Comparison of ENCODE assay signal across 10 mouse cellular contexts in genomic region chr2:52378848-52379261, GRCm38 (mm10). TPM values are rescaled to one million over a fixed set of nuclear protein-coding genes. Genes with fewer than 3 reads are reported as not detected.
DNase-seq lines count a peak whose midpoint lies in the region; ATAC-seq and TF ChIP-seq lines count a peak whose summit lies in the region.
"Had no signal": no experiment of that assay in that cellular context is flagged by ENCODE, and none has a peak within 500 bp of the region (broad histone marks: within the 10 kb centered on the region; RNA-seq: fewer than 3 reads in every experiment).

No protein-coding gene starts in this region.

- peak; percentile 12 to 47; a peak in 3 of 4 replicates for TF ChIP-seq EP300 in MEL (IDR thresholded peaks at IDR 0.05; ENCODE audit: low read depth in 1 of 2, low read length in 2 of 2)

- no peak for DNase-seq in frontal cortex, postnatal 36 days (ENCODE audit: low spot score in 2 of 2)
- peak; percentile 94 for DNase-seq in MEL (ENCODE audit: low read depth, low spot score)
- peak; percentile 51 for DNase-seq in liver
- peak; percentile 70 for DNase-seq in naive thymus-derived CD4-positive, alpha-beta T cell, adult 2 months (ENCODE audit: low read depth)
- DNase-seq in right cerebral cortex, postnatal 4 days, result no peak
- no peak for DNase-seq in cerebellum, postnatal 10 days
- DNase-seq: kidney, adult 8-10 months; midbrain, embryonic 14.5 days had no signal

- no peaks in the 10 kb centered on the region for H3K9me3 ChIP-seq in MEL (replicated peaks; ENCODE audit: insufficient read depth, low read length)
- no peaks in the 10 kb centered on the region for H3K9me3 ChIP-seq in intestine, embryonic 16.5 days (ENCODE audit: control insufficient read depth, low read length)

- peak overlapping the region; percentile 55 for H3K9ac ChIP-seq in MEL (ENCODE audit: control insufficient read depth, low read depth, low read length, poor library complexity, severe bottlenecking)
- H3K9ac ChIP-seq in intestine, embryonic 16.5 days (ENCODE audit: low read depth, low read length), result no peak overlapping the region

- no peak overlapping the region for H3K4me2 ChIP-seq in intestine, embryonic 16.5 days (ENCODE audit: low read depth, low read length)

- no peak; a peak in 1 of 4 replicates for TF ChIP-seq POLR2A in MEL (IDR thresholded peaks at IDR 0.05; ENCODE audit: control insufficient read depth in 1 of 2, insufficient read depth in 1 of 2, low read depth in 1 of 2, low read length in 2 of 2, poor library complexity in 1 of 2)

- WGBS in intestine, embryonic 16.5 days, result 65% methylated on average over 10 of the region's 10 CpGs

- H3K27ac ChIP-seq in MEL (ENCODE audit: control insufficient read depth, low read depth, low read length), result peak overlapping the region; percentile 74
- H3K27ac ChIP-seq in intestine, embryonic 16.5 days (ENCODE audit: low read length), result no peak overlapping the region

- no peaks in the 10 kb centered on the region for H3K79me2 ChIP-seq in MEL (ENCODE audit: control insufficient read depth, insufficient read depth, low read length, poor library complexity)

- peak overlapping the region; percentile 69 to 82 for H3K4me3 ChIP-seq in MEL (ENCODE audit: control insufficient read depth in 1 of 2, insufficient read depth in 1 of 2, low read depth in 2 of 2, low read length in 2 of 2)
- H3K4me3 ChIP-seq in intestine, embryonic 16.5 days (ENCODE audit: low read length), result no peak overlapping the region

- ATAC-seq in frontal cortex, adult (ENCODE audit: low TSS enrichment), result peak; percentile 57
- no peak for ATAC-seq in intestine, embryonic 16.5 days

- TF ChIP-seq RAD21 in MEL (IDR thresholded peaks at IDR 0.05; ENCODE audit: low read depth, low read length), result no peak

- TF ChIP-seq CTCF in MEL (IDR thresholded peaks at IDR 0.05 in 2 of 3, conservative IDR thresholded peaks at IDR 0.05 in 1 of 3; ENCODE audit: control insufficient read depth in 1 of 3, insufficient read depth in 1 of 3, low read depth in 2 of 3, low read length in 3 of 3, poor library complexity in 1 of 3, severe bottlenecking in 1 of 3), result no peak

- H3K4me1 ChIP-seq in MEL (ENCODE audit: control insufficient read depth in 1 of 2, insufficient read depth in 2 of 2, low read length in 2 of 2), result no peaks in the 10 kb centered on the region; a peak in 2 of 4 replicates
- no peaks in the 10 kb centered on the region for H3K4me1 ChIP-seq in intestine, embryonic 16.5 days (ENCODE audit: control insufficient read depth, insufficient read depth, low read length)

- H3K27me3 ChIP-seq in MEL (ENCODE audit: control insufficient read depth in 1 of 2, insufficient read depth in 2 of 2, low read length in 2 of 2), result no peaks in the 10 kb centered on the region; a peak in 1 of 4 replicates
- H3K27me3 ChIP-seq in intestine, embryonic 16.5 days (replicated peaks; ENCODE audit: control insufficient read depth, insufficient read depth, low read length), result no peaks in the 10 kb centered on the region

- H3K36me3 ChIP-seq in MEL (ENCODE audit: control insufficient read depth in 1 of 2, insufficient read depth in 2 of 2, low read length in 2 of 2), result peaks cover 0 to 2% of the 10 kb centered on the region in 2 experiments; a peak in 2 of 4 replicates
- H3K36me3 ChIP-seq in intestine, embryonic 16.5 days (ENCODE audit: control insufficient read depth, insufficient read depth, low read length), result no peaks in the 10 kb centered on the region

TF ChIP-seq in MEL, 35 proteins besides CTCF, POLR2A, EP300 and RAD21:
- TF ChIP-seq NELFE (IDR thresholded peaks at IDR 0.05; ENCODE audit: low read depth, low read length) (peak; percentile 13; the same call in 1 of the 2 replicates), MYC (IDR thresholded peaks at IDR 0.05; ENCODE audit: low read depth, low read length) (peak; percentile 41), TCF12 (IDR thresholded peaks at IDR 0.05; ENCODE audit: low read depth, low read length) (peak; percentile 52; the same call in 1 of the 2 replicates), ETS1 (IDR thresholded peaks at IDR 0.05; ENCODE audit: low read depth, low read length) (peak; percentile 97), MAFK (IDR thresholded peaks at IDR 0.05; ENCODE audit: borderline replicate concordance, low read depth, low read length) (no peak), CHD2 (IDR thresholded peaks at IDR 0.05; ENCODE audit: low read length) (no peak), MAZ (IDR thresholded peaks at IDR 0.05; ENCODE audit: low read depth, low read length) (peak; percentile 49; the same call in 1 of the 2 replicates), HCFC1 (IDR thresholded peaks at IDR 0.05; ENCODE audit: low read depth, low read length) (peak; percentile 13; the same call in 1 of the 2 replicates), ZNF384 (IDR thresholded peaks at IDR 0.05; ENCODE audit: low read depth, low read length) (no peak), ZMIZ1 (IDR thresholded peaks at IDR 0.05; ENCODE audit: low read depth, low read length) (0 out of 2 replicates have a peak, but pooled peaks have one; percentile 53), ELF1 (IDR thresholded peaks at IDR 0.05; ENCODE audit: low read depth, low read length) (peak; percentile 58), SIN3A (IDR thresholded peaks at IDR 0.05; ENCODE audit: low read length) (peak; percentile 90), TAL1 (IDR thresholded peaks at IDR 0.05; ENCODE audit: low read length) (peak; percentile 32; the same call in 1 of the 2 replicates), KAT2A (conservative IDR thresholded peaks at IDR 0.05; ENCODE audit: low read depth, low read length) (no peak)

RNA-seq across cellular contexts. Expression of gene Neb, which starts 0.6 kb away (rescaled TPM):
- 0.12 and 0.39 TPM in 2 replicates for total RNA-seq in MEL (2012; rRNA removed)
- polyA plus RNA-seq in MEL (2012; ENCODE audit: insufficient read depth in 1 of 2, insufficient read length in 2 of 2, low read depth in 1 of 2, low replicate concordance in 2 of 2, missing spikeins in 1 of 2), result under 1 TPM in 1 of 2 experiments, not detected in 1; 0.70 TPM
- 0.40 and 0.77 TPM in 2 replicates for polyA plus RNA-seq in intestine, embryonic 16.5 days (2015; fragmentation: Nextera tagmentation; extraction: Ambion mirVana)

RNA-seq across cellular contexts. Expression of gene Arl5a, which starts 45.8 kb away (rescaled TPM):
- total RNA-seq in MEL (2012; rRNA removed), result 12.7 and 14.7 TPM in 2 replicates
- polyA plus RNA-seq in MEL (2012; ENCODE audit: insufficient read depth in 1 of 2, insufficient read length in 2 of 2, low read depth in 1 of 2, low replicate concordance in 2 of 2, missing spikeins in 1 of 2), result 10 to 100 TPM; 14.4 to 36.8 TPM
- polyA plus RNA-seq in intestine, embryonic 16.5 days (2015; fragmentation: Nextera tagmentation; extraction: Ambion mirVana), result 10.8 and 26.1 TPM in 2 replicates

Comparison
In these comparisons a context has a peak if more than half of its experiments do, and no peak if none do; other contexts are left out.
1. DNase-seq: peak in MEL (single experiment), liver (single experiment) and naive thymus-derived CD4-positive, alpha-beta T cell, adult 2 months (single experiment); none in frontal cortex, postnatal 36 days (0 of 2), right cerebral cortex, postnatal 4 days (single experiment) and cerebellum, postnatal 10 days (0 of 2).